Mouse (Mus musculus): ENCODE data around the gene Ntn1. TPM values are rescaled to one million over a fixed set of nuclear protein-coding genes. Genes with fewer than 3 reads are reported as not detected.

Ntn1 gene
- total RNA-seq, 1 experiment from 2014 or later, result not detected

DNA sequence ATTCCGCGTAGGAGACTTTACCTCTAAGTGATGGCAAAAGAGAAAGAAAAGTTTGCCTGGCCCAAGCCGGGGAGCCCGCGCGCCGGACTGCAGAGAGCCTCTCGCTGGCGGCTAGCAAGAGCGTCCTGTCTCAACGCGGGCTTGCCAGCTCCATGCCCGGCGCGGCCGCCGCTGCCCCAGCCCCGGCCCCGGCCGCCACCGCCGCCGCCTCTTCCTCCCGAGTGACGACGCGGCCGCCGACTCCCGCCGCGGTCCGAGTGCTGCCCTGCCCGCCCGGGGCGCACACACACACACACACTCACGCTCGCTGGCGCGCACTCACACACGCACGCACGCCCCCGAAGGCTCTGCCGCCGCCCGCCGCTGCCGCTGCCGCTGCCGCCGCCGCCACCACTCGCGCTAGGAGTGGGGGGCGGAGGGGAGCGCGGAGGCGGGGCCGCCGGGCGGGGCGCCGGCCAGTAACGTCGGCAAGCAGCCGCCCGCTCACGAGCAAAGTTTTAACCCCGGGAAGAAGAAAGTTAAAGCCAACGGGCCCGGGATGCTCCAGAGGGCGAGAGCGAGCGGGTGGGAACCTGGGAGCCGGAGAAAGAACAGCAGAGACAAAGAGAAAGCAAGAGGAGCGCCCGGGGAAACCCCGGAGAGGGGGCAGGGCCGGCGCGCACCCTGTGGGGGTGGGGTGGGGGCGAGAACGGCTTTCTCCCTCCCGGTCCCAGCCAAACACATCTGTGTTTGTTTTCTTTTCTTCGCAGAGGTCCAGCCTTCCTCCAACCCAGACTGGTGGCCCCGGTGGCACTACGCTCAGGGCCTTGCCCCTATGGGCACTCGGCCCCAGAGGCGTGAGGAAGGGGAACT, 13.8 kb downstream of the Ntn1 start:
- ATAC-seq (ENCODE audit: extremely low read depth, insufficient number of reproducible peaks, low FRiP score, poor library complexity, severe bottlenecking), result no peak

DNA sequence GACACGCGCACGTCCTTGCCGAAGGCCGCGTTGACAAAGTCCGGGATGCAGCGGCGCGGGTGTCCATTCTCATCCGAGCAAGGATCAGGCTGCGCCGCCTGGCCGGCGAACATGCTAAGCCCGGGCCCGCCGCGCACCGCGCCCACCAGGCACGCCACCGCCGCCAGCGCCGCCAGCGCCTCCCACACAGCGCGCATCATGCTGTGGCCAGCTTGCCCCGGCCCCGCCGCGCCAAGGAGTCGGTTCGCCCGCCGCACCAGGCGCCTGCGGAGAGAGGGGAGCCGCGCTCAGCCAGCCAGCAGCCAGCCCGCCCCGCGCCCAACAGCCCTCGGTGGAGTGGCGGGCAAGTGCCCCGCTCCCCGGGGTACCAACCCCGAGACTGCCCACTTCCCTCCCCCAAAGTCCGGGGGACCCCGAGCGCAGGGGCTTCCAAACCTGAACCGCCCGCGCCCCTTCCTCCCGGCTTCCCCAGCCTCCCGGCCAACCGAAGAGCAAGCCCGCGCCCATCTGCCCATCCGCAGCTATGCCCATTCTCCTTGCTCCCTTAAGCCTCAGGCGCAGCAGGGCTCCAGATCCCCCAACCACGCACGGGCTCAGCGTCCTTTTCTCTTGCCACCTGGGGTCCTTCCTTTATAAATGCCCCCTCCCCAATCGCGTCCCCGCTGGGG, 14.6 kb downstream of the Ntn1 start:
- ATAC-seq (ENCODE audit: extremely low read depth, insufficient number of reproducible peaks, low FRiP score, poor library complexity, severe bottlenecking), result no peak

DNA sequence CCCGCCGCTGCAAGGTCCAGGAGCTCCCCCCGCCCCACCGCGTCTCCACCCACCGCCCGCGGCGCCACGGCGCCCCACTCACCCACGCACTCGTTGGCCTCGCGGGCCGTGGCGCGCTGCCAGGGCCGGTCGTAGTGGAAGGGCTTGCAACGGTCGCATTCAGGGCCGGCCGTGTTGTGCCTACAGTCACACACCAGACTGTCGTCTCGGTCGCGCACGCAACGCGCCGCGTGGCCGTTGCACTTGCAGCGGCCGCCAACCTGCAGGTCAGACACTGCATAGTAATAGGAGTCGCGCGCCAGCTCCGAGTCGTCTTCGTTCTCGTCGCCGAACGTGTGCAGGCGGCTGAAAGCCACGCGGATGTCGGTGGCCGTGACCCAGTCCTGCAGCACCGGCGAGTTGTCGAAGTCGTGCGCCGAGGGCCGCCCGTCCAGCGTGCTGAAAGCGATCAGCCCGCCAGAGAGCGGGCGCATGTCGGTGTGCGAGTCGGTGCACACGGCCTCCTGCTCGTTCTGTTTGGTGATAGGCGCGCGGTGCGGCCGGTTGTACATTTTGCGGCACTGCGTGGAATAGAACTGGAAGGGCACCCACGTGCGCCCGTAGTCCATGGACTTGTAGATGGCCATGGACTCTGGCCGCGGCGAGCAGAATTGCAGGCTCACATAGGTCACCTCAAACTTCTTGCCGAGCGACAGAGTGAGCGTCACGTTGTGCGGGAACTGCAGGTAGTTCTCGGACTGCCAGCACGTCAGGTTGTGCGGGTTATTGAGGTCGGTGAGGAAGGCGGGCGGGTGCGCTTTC, 15.4 kb downstream of the Ntn1 start:
- ATAC-seq (ENCODE audit: extremely low read depth, insufficient number of reproducible peaks, low FRiP score, poor library complexity, severe bottlenecking), result no peak

DNA sequence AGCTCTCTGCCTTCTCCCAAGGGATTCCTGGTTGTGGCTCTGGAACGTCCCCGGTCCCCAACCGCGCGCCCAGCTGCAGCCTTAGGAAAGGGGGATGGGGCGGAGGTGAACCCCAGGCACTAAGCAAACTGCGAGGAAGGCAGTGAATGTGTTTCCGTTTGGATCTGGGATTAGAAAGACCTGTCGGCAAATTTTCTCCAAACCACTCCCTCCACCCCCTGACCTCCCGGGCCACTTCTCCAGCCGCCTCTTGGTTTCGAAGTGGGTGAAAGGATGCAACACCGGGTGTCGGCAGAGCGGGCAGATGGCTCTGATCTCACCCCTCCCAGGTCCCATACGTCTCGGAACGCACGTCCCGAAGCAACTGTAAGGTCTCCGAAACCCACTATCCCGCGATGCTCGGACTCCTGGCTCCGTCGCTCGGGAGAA, 16.0 kb downstream of the Ntn1 start:
- no peak for ATAC-seq (ENCODE audit: extremely low read depth, insufficient number of reproducible peaks, low FRiP score, poor library complexity, severe bottlenecking)

DNA sequence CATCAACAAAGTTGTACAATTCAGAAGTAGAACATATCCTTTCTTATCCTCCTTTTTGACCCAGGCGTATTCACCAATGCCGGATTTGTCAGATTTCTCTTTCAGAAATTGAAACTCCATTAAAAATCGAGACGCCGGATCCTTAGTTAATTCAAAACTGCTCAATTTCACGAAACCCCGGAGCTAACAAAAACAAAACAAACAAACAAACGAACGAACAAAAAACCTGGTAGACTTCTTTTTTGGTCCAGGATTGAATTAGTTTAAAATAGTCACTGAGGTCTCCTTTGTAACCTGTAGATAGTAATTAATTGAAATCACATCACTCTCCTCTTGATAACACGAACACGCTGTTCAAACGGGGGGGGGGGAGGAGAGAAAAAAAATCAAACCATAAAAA, 16.5 kb downstream of the Ntn1 start:
- ATAC-seq (ENCODE audit: extremely low read depth, insufficient number of reproducible peaks, low FRiP score, poor library complexity, severe bottlenecking), result no peak

DNA sequence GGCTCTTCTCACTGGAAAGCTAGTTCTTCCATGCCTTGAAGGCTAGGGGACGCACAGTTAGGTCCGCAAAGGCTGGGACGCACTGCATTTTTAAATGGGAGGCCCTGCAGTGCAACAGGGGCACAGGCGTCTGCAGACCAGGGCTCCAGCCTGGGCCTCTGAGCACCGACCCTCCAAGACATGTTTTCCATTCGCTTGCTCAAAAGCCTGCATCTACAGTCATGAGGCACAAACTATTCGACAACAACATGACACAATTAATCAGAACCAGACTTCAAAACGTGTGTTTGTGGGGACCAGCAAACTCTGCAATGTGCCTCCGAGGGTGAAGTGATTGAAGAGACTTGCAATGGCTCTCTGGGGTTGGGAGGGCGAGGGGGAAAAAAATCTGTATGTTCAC, 17.1 kb downstream of the Ntn1 start:
- ATAC-seq (ENCODE audit: extremely low read depth, insufficient number of reproducible peaks, low FRiP score, poor library complexity, severe bottlenecking), result no peak

DNA sequence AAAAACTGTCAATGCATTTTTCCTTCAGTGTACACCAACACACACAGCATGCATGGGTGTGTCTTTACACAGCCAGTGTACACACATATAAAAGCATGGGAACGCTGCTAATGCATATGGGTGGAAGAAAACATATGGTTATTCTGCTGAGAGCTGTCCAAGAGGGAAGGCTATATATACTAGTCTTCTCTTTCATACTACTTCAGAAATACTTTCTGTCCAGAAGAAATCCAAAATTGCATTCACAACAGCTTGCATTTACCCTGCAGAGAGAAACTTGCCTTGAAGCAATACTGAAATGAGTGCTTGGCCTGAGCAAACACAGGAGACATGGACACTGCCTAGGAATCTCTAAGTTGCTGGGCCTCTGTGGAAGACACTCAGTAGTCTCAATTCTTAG, 18.8 kb downstream of the Ntn1 start:
- no peak for ATAC-seq (ENCODE audit: extremely low read depth, insufficient number of reproducible peaks, low FRiP score, poor library complexity, severe bottlenecking)

DNA sequence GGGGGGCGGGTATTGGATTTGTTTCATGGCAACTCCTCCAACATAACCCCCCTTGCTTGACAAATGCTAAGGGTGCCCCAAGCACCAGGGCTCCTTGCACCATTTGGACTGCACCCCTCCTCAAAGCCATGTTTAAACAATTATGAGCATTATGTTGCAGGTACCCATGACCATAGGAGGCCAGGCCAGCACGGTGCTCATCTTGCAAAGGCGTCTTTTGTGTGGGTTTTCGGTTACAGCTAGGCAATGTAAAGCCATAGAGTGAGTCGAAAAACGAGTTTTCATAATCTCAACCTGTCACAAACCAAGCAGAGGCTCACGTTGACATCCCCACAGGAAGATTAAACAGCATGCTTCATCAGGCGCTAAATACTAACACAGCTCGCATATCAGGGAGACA, 19.3 kb downstream of the Ntn1 start:
- ATAC-seq (ENCODE audit: extremely low read depth, insufficient number of reproducible peaks, low FRiP score, poor library complexity, severe bottlenecking), result no peak

DNA sequence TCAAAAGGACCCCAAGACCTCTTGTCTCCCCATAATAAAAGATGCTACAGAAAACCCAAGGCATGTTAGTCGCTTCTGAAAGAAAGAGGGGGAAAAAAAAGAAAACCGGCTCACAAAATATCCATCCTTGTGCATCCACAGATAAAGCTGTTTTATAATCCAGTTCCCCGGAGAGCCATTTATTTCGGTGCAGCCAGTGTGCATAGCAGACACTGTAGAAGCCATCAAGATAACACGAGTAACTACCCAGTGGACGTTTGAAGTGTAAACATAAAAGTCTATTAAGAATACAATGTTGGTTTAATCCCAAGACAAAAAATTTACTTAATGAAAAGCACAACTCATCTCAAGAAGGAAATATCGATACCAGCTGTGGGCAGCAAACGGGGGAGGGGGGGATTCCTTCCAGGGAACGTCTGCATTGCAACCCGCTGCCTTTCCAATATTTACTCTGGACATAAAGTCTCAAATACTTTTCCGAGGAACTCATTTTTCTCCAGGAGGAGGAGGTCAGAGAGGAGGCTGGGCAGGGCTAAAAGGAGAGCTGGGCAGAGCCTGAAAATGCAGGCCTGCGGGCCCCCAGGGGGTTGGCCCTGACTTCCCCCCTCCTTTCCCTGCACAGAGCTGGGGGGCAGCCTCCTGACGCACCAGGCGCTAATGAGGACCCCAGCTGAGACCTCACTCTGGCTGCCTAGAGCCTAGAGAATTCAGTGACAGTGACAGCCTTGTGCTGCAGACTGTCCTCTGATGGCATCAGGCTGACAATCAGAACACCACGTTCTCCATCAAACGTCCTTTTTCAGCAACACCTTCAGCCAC, 21.5 kb downstream of the Ntn1 start:
- no peak for ATAC-seq (ENCODE audit: extremely low read depth, insufficient number of reproducible peaks, low FRiP score, poor library complexity, severe bottlenecking)

DNA sequence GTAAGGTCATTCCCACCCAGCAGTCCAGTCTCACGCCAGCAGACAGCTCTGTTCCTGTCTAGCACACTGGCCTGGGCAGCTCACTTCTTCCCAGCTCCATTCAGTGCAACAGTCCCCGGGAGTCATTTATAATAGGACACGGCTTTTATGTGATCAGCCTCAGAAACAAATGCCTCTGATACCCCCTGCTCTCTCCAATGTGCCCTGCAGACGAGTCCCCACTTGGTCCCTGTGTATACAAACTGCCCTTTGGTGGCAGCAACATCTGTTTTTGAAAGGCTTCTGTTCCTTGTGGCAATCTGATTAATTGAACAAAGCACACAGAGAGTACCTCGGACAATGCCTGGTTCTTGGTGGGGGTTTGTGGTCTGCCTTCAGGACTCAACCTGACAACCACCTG, 22.2 kb downstream of the Ntn1 start:
- ATAC-seq (ENCODE audit: extremely low read depth, insufficient number of reproducible peaks, low FRiP score, poor library complexity, severe bottlenecking), result no peak

DNA sequence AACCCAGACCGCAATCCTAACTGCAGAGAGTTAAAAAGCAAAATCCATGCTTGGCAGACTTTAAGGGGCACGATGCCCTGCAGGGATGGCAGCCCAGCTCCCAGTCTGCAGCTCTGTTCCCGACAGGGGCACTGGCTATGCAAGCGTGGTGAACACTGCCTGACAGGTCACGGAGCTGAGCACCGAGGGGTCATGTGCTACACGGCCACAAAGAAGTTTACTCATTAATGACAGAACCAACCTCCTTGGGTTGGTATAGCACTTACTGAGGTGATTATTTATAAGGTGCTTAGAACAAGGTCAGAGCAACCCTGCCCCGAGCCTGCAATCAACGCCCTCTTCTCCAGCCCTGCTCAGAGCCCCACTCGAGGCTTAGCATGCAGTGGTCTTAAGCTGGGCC, 27.5 kb downstream of the Ntn1 start:
- no peak for ATAC-seq (ENCODE audit: extremely low read depth, insufficient number of reproducible peaks, low FRiP score, poor library complexity, severe bottlenecking)

DNA sequence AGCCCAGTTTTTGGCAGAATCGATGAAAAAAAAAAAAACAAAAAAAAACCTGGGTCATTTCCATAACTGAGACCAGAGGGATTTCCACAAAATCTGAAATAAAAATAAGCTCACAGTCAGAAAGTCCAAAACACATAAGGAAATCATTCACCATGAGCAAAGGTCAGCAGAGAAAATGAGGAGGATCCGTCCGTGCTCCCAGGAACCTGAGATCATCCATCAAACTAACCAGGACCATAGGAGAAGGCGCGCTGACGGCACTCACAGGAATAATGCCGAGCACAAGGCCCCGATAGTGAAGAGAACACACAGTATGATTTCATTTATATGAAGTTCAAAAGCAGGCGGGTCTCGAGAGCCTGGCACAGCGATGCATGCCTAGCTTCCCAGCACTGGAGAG, 29.0 kb downstream of the Ntn1 start:
- no peak for ATAC-seq (ENCODE audit: extremely low read depth, insufficient number of reproducible peaks, low FRiP score, poor library complexity, severe bottlenecking)

DNA sequence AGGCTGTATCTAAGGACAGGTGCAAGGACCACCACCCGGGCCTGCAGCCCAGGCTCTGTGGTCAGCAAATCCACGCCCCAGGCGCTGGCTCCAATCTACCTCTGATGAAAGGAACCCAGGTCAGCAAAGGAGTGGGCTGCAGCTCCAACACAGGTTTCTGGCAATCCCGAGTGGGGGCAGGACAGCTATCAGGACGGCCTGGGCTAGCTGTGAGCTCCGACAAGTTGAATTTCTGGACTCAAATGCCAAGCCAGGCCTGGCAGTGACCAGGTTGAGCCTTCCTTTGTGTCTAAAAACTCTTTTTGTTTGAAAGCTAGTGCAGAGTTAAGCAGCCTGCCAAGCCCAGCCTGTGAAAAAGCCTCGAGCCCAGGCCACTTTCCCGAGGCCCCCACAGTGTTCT, 43.7 kb downstream of the Ntn1 start:
- no peak for ATAC-seq (ENCODE audit: extremely low read depth, insufficient number of reproducible peaks, low FRiP score, poor library complexity, severe bottlenecking)

DNA sequence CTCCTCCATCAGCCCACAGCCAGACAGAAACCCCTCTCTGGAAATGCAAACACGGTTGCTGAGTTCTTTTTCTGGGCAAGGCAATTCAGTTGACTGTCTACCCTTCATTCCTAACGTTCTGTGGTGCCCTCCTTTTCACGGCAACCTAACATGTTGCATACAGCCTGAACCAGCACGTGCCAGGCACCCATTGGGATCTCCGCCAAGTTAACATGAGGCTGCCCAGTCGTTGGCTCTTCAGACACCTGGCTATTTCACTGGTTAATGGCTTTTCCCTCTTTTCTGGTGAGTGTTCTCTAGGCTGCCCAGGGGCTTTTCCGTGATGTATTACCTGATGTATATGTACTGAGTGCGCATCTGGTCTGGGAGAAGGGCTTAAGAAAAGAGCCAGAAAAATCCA, 45.1 kb downstream of the Ntn1 start:
- ATAC-seq (ENCODE audit: extremely low read depth, insufficient number of reproducible peaks, low FRiP score, poor library complexity, severe bottlenecking), result no peak

DNA sequence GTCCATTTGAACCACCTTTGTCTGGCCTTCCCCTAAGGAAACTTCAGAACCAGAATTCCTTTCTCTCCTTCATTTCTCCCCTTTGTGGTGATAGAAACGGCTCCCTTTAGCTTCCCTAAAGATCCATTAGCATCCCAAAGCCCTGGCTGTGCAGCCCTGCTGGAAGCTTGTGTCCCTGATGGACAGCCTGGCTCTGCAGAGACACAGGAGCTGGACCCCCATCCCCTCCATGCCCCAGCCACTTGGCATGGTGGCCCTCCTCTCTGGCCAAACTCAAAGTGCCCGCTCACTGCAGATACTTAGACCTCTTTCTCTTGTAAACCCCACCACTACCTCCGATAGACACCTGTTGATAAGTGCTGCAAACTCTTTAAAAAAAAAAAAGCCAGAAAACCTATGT, 45.8 kb downstream of the Ntn1 start:
- ATAC-seq (ENCODE audit: extremely low read depth, insufficient number of reproducible peaks, low FRiP score, poor library complexity, severe bottlenecking), result no peak

DNA sequence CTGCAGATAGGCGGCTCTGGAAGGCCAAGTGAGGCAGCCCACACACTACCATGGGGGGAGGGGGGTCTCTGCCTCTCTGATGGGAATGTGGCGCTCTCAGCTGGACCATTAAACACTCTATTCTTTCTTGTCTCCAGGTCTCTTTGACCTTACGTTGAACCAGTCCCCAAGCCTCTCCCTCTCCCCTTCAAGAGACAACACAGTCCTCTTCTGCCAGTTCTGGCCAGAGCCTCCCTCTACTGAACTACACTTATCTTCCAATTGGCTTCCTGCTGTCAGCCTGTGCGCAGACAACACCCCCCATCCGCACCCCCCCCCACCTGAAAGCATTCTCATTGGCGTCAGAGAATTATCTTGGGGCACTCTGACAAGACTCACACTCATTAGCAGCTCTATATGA, 48.4 kb downstream of the Ntn1 start:
- ATAC-seq (ENCODE audit: extremely low read depth, insufficient number of reproducible peaks, low FRiP score, poor library complexity, severe bottlenecking), result no peak

DNA sequence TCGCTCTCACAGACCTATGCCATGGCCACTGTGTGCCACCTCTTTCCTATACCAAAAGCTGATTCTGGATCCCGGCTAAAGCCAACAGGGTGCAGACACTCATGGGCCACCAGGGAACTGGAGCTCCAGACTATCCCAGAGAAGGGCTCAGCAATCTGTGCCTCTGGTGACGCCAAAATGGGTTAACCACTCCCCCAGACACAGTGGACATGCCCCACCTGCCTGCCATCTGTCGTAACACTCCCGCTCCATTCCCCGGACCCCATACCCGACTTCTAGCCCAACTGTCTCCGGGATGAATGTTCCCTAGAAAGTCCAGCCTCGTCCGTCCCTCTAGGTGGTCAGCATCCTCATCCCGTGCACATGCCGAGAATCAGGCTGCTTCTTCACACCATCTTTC, 51.8 kb downstream of the Ntn1 start:
- no peak for ATAC-seq (ENCODE audit: extremely low read depth, insufficient number of reproducible peaks, low FRiP score, poor library complexity, severe bottlenecking)

DNA sequence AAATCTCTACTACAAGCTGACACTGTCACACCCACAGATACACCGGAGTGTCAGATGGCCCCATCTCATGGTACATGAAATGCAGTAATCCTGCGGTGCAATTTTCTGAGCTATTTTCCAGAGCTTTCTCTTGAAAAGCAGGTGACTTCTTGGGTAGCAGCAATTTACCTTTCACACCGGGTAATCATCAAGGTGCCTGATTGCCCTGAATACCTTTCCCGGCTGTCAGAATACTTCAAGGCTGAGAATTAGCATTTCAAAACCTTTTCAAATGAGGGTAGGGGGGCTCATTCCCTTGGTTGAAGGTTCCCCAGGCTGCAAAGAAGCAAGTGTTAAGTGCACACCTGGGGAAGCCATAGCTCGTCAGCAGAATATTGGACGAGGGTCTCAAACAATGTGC, 52.5 kb downstream of the Ntn1 start:
- ATAC-seq (ENCODE audit: extremely low read depth, insufficient number of reproducible peaks, low FRiP score, poor library complexity, severe bottlenecking), result no peak

DNA sequence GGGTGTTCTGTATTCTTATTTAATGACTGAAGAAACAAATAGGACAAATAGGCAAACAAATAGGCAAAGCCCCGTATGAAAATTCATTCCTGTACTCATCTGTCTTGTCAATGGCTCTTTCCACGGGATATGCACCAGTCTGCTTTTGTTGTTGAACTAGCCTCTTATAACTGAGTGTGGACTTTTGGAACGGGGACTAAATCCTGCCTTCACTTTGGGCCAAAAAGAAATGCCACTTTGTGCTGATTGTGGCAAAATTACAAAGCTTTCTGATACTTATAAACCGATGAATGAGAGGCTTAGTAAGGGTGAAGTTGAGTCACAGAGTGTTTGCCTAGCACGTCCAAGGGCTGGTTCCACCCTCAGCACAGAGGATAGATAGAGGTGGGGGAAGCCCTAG, 53.1 kb downstream of the Ntn1 start:
- ATAC-seq (ENCODE audit: extremely low read depth, insufficient number of reproducible peaks, low FRiP score, poor library complexity, severe bottlenecking), result no peak
